Mouse (Mus musculus): Measurements from ENCODE around the gene Trnp1.

Gene Trnp1

GRCm38 (mm10) chr4:133460006-133460405 lies 38.3 kb downstream of the Trnp1 start:
- no peak for DNase-seq (ENCODE audit: low spot score in 2 of 2)

DNA sequence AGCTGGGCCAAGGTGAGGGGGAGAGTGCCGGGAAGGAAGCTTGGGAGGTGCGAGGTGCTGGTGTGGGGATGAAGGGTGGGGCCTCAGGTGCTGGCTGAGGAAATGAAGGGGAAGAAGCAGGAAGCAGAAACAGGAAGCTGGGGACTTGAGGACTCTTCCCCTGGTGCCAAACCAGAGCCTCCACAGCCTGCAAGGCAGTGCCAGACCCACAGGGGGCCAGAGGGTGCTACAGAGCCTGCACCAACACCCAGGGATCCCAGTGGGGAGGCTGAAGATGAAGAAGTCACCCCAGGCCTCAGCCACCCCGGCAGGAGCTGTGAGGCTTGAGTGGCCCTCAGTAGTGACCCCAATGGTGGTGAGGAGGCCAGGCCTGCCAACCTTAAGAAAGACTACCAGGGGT lies 40.3 kb downstream of the Trnp1 start:
- no peak for DNase-seq (ENCODE audit: low spot score in 2 of 2)

DNA sequence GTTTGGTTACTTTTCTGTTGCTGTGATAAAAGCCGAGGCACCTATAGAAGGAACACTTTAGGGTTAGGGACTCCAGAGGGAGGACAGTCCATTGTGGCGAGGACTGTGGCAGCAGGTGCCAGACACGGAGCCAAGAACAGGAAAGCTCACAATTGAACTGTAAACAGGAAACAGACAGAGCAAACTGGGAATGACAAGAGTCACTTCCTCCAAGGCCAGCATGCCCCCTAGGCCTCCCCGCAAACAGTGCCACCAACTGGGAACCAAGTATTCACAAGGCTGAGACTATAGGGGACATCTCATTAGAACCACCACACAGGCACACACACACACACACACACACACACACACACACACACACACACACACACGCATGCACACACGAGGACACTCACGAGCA lies 45.9 kb downstream of the Trnp1 start:
- no peak for DNase-seq (ENCODE audit: low spot score in 2 of 2)

DNA sequence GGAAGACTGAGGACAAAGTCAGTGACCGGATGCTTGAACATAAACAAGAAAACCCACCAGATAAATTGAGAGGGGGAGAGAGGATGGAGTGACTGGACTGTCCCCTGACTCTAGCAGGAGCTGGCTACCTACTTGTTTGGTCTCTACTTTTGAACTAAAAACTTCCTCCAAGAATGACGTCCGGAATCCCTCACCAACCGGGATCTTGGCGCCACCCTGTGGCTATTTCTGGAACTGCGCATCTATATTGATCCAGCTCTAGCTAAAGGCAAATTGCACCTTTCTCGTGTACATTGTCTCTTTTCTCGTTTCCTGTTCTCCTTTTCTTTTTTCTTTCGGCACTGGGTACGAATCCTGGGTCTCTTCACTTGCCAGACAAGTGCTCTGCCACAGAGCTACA lies 46.8 kb downstream of the Trnp1 start:
- peak; percentile 40 to 77 for DNase-seq (ENCODE audit: low spot score in 2 of 2)

GRCm38 (mm10) chr4:133449726-133450125 lies 48.6 kb downstream of the Trnp1 start:
- no peak for DNase-seq (ENCODE audit: low spot score in 2 of 2)

GRCm38 (mm10) chr4:133448708-133449388 lies 49.5 kb downstream of the Trnp1 start:
- DNase-seq (ENCODE audit: low spot score in 2 of 2): no peak

GRCm38 (mm10) chr4:133447967-133448366 lies 50.4 kb downstream of the Trnp1 start:
- DNase-seq (ENCODE audit: low spot score in 2 of 2): no peak

DNA sequence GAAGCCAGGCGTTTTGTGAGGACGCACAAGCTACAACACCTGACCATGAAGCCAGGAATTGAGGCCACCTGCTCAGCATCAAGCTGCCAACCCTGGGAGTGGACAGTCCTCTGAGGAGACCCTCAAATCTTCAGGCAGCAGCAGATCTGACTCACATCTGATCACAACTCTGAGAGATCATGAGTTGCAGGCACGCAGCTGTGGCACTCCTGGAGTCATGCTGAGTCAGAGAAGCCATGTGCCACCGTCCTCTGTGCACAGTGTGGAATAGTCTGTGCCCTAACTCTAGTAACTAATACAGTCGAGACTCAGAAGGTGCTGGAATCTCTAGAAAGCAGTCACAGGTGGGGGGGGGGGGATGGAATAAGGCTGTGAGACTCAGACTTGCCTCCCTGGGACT lies 51.0 kb downstream of the Trnp1 start:
- no peak for DNase-seq (ENCODE audit: low spot score in 2 of 2)

GRCm38 (mm10) chr4:133445727-133446126 lies 52.6 kb downstream of the Trnp1 start:
- DNase-seq (ENCODE audit: low spot score in 2 of 2): no peak

GRCm38 (mm10) chr4:133443085-133443484 lies 55.3 kb downstream of the Trnp1 start:
- DNase-seq (ENCODE audit: low spot score in 2 of 2): no peak

DNA sequence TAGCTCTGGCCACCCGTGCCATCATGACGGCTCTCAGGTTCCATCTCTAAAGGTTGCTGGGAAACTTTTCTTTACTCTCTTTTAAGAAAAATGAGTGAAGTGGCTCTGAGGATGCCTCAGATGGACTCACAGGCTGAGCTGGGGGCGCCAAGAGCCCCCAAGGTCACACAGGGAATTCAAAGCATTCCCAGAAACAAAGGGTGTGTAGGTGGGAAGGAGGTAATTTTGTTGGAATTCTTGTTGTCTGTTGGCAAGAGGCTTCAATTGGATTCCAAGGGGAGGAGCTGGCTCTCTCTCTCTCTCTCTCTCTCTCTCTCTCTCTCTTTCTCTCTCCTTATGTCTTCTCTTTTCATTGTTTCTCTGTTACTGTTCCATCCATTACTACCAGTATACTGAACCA lies 56.2 kb downstream of the Trnp1 start:
- no peak for DNase-seq (ENCODE audit: low spot score in 2 of 2)
